Mouse (Mus musculus): Measurements from ENCODE around the gene Usp21.

GRCm38 (mm10) chr1:171270573-171270900 is 17.3 kb downstream of the Usp21 start:
- no peak for TF ChIP-seq CTCF (IDR thresholded peaks at IDR 0.05; ENCODE audit: low read depth)
- no peak for TF ChIP-seq EP300 (IDR thresholded peaks at IDR 0.05; ENCODE audit: low read depth)
